Mouse (Mus musculus): Measurements from ENCODE around the gene Mlh3. TPM values are rescaled to one million over a fixed set of nuclear protein-coding genes. Genes with fewer than 3 reads are reported as not detected.

Mlh3 gene
- total and polyA plus RNA-seq, 3 experiments: 7.8 to 9.8 (median 8.3) TPM

DNA sequence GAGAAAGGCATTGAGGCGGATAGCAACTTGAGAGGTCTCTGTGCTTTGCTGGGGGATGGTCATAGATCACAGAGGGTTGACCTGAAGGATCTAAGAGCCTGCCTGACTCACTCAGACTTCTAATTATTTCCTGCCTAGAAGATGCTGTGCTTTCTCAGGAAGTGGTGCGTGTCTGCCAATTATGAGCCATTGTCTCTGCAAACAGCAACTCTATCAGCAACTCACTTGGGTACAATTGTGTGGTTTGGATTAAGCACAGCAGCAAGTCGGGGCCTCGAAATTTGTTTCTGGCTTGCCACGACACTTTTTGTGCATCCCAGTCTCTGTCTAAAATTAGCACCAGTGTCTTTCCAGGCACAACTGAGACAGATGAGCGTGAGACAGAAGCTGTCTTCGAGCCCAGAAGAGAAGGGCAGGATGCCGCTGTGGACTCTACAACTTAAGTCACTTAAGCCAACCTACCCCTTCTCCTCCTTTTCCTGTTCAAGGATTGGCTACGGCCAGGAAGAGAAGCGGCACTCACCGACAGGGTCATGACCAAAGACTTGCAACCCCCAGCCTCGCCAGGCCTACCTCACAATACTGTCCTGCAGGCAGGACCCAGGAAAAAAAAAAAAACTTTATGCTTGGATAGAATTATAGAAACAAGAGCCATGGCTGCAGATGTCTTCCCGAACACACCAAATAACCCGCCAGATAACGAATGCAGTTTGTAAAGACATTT lies 42.4 kb downstream of the Mlh3 start:
- DNase-seq (ENCODE audit: extremely low read depth): no peak
- Histone ChIP-seq H3K79me2 (replicated peaks; ENCODE audit: control insufficient read depth, extremely low read depth, insufficient read depth, poor library complexity, severe bottlenecking) (no peaks in the 10 kb centered on the region), H3K9me3 (replicated peaks; ENCODE audit: low read length) (no peaks in the 10 kb centered on the region), H3K9ac (ENCODE audit: insufficient read depth, low read depth) (no peak overlapping the region), H3K27ac (ENCODE audit: insufficient read depth, low read depth) (no peak overlapping the region), H3K4me3 (replicated peaks in 1 of 3; ENCODE audit: low read depth in 2 of 3, low read length in 2 of 3, poor library complexity in 1 of 3) (no peak overlapping the region), H3K36me3 (replicated peaks in 1 of 2; ENCODE audit: control insufficient read depth in 1 of 2, insufficient read depth in 1 of 2, low read length in 1 of 2) (peaks cover 33 to 67% of the 10 kb centered on the region in 2 experiments), H3K27me3 (replicated peaks) (no peaks in the 10 kb centered on the region), H3K4me2 (ENCODE audit: insufficient read depth, low read depth, poor library complexity, severe bottlenecking) (no peak overlapping the region), H3K4me1 (ENCODE audit: control insufficient read depth in 1 of 2, insufficient read depth in 2 of 2) (peaks cover 0 to 22% of the 10 kb centered on the region in 2 experiments; a peak in 2 of 4 replicates)
- dilution Hi-C loops (cut with MboI; ENCODE audit: extremely low pct_ligation_motif_present, extremely low pct_unique_long_range_greater_than_20kb, low sequenced_read_pairs) (no loop called here), in situ Hi-C loops (cut with MboI; ENCODE audit: low pct_ligation_motif_present, low pct_unique_long_range_greater_than_20kb, low sequenced_read_pairs) (no loop called here)
- TF ChIP-seq ZMIZ1 (IDR thresholded peaks at IDR 0.05; ENCODE audit: low read depth, low read length) (no peak), MAFK (IDR thresholded peaks at IDR 0.05; ENCODE audit: insufficient replicate concordance, low read length) (no peak), MAZ (IDR thresholded peaks at IDR 0.05; ENCODE audit: low read depth, low read length) (no peak), RCOR1 (conservative IDR thresholded peaks at IDR 0.05; ENCODE audit: low read depth, low read length) (no peak), CHD1 (IDR thresholded peaks at IDR 0.05; ENCODE audit: low read depth, low read length) (no peak), SMC3 (IDR thresholded peaks at IDR 0.05; ENCODE audit: low read depth, low read length) (no peak), IRF4 (IDR thresholded peaks at IDR 0.05; ENCODE audit: low read depth, low read length) (no peak), HCFC1 (IDR thresholded peaks at IDR 0.05; ENCODE audit: low read depth, low read length) (no peak), SIN3A (IDR thresholded peaks at IDR 0.05; ENCODE audit: low read length) (no peak), EP300 (IDR thresholded peaks at IDR 0.05; ENCODE audit: low read length) (no peak), USF2 (conservative IDR thresholded peaks at IDR 0.05; ENCODE audit: low read depth, low read length) (no peak), BHLHE40 (IDR thresholded peaks at IDR 0.05; ENCODE audit: low read depth, low read length) (no peak), TCF12 (IDR thresholded peaks at IDR 0.05; ENCODE audit: low read depth, low read length) (no peak), ZNF384 (IDR thresholded peaks at IDR 0.05; ENCODE audit: low read depth, low read length) (no peak), POLR2A (IDR thresholded peaks at IDR 0.05; ENCODE audit: low read depth, low read length) (no peak), JUND (conservative IDR thresholded peaks at IDR 0.05; ENCODE audit: low read depth, low read length) (no peak), NRF1 (IDR thresholded peaks at IDR 0.05; ENCODE audit: low read depth, low read length) (no peak), ELF1 (IDR thresholded peaks at IDR 0.05; ENCODE audit: low read depth, low read length) (no peak)

DNA sequence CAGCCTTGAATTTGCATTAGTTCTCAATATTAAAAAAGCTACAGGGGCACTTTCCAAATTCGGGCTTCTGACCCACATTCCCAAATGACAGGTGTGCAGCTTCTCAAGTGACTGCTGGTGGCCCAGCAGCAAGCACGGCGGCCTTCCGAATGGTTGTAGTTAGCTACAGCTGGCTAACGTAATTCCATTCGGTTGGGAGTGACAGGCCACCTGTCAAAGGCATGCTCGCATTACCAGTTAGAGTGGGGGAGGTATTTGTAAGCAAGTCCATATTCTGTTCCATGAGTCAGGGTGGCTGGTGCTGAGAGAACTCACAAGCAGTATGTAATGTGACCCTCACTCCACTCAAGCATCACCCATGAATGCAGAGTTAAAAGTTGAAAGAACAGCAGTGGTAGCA lies 43.2 kb downstream of the Mlh3 start:
- Histone ChIP-seq H3K36me3 (replicated peaks in 1 of 2; ENCODE audit: control insufficient read depth in 1 of 2, insufficient read depth in 1 of 2, low read length in 1 of 2) (peaks cover 41 to 69% of the 10 kb centered on the region in 2 experiments), H3K9me3 (replicated peaks; ENCODE audit: low read length) (no peaks in the 10 kb centered on the region), H3K9ac (ENCODE audit: insufficient read depth, low read depth) (no peak overlapping the region), H3K27ac (ENCODE audit: insufficient read depth, low read depth) (no peak overlapping the region), H3K4me1 (ENCODE audit: control insufficient read depth in 1 of 2, insufficient read depth in 2 of 2) (peaks cover 0 to 22% of the 10 kb centered on the region in 2 experiments; a peak in 2 of 4 replicates), H3K27me3 (replicated peaks) (no peaks in the 10 kb centered on the region), H3K4me3 (replicated peaks in 1 of 3; ENCODE audit: low read depth in 2 of 3, low read length in 2 of 3, poor library complexity in 1 of 3) (no peak overlapping the region), H3K79me2 (replicated peaks; ENCODE audit: control insufficient read depth, extremely low read depth, insufficient read depth, poor library complexity, severe bottlenecking) (no peaks in the 10 kb centered on the region), H3K4me2 (ENCODE audit: insufficient read depth, low read depth, poor library complexity, severe bottlenecking) (no peak overlapping the region)
- in situ Hi-C loops (cut with MboI; ENCODE audit: low pct_ligation_motif_present, low pct_unique_long_range_greater_than_20kb, low sequenced_read_pairs): no loop called here
- DNase-seq (ENCODE audit: extremely low read depth): no peak
- TF ChIP-seq POLR2AphosphoS2 (IDR thresholded peaks at IDR 0.05; ENCODE audit: low read depth, low read length) (0 out of 2 replicates have a peak, but pooled peaks have one; percentile 33), USF2 (conservative IDR thresholded peaks at IDR 0.05; ENCODE audit: low read depth, low read length) (no peak)
- dilution Hi-C loops (cut with MboI; ENCODE audit: extremely low pct_ligation_motif_present, extremely low pct_unique_long_range_greater_than_20kb, low sequenced_read_pairs): no loop called here
